Mouse (Mus musculus) liver, embryonic 16.5 days (tissue): ENCODE data around the gene Elk4. TPM values are rescaled to one million over a fixed set of nuclear protein-coding genes. Genes with fewer than 3 reads are reported as not detected.

ENCODE experiments used
- ATAC-seq: fragments of 200-750 bp; cut with Nextera tagmentation; 2 replicates; pipeline ENCODE4 v1.8.0; 2017; ENCODE audit warnings: low read depth, mild to moderate bottlenecking, moderate number of reproducible peaks, moderate library complexity
- H3K27ac ChIP-seq: fragments of 300-500 bp; sonication (generic); 2 replicates; pipeline ENCODE4 v1.5.1; 2014; ENCODE audit warnings: mild to moderate bottlenecking, low read length
- H3K27me3 ChIP-seq: fragments of 300-500 bp; sonication (generic); 2 replicates; pipeline ENCODE4 v1.6.1; 2014; ENCODE audit warnings: low read depth, low read length, mixed read lengths; ENCODE audit not compliant: control insufficient read depth, insufficient read depth
- H3K36me3 ChIP-seq: fragments of 300-500 bp; sonication (generic); 2 replicates; pipeline ENCODE4 v1.6.1; 2014; ENCODE audit warnings: mild to moderate bottlenecking; ENCODE audit not compliant: control insufficient read depth, insufficient read depth
- H3K4me1 ChIP-seq: fragments of 300-500 bp; sonication (generic); 2 replicates; pipeline ENCODE4 v1.6.1; 2014; ENCODE audit warnings: low read depth, low read length, mixed read lengths; ENCODE audit not compliant: control insufficient read depth
- H3K4me2 ChIP-seq: fragments of 300-500 bp; sonication (generic); 2 replicates; pipeline ENCODE4 v1.6.1; 2014; ENCODE audit warnings: low read depth, low read length, mixed read lengths
- H3K4me3 ChIP-seq: fragments of 300-500 bp; sonication (generic); 2 replicates; pipeline ENCODE4 v1.5.1; 2014; ENCODE audit warnings: low read depth, mild to moderate bottlenecking, low read length
- H3K9ac ChIP-seq: fragments of 300-500 bp; sonication (generic); 2 replicates; pipeline ENCODE4 v1.6.1; 2014; ENCODE audit warnings: low read depth, low read length
- H3K9me3 ChIP-seq: fragments of 300-500 bp; sonication (generic); replicated peaks from 2 replicates; pipeline ENCODE4 v1.6.1; 2016; ENCODE audit warnings: low read length; ENCODE audit not compliant: control insufficient read depth
- WGBS: fragments of 180-500 bp; shearing (Covaris S2); extraction: QIAGEN DNeasy Blood & Tissue Kit; methylation state at CpG from one replicate; pipeline ENCODE4 v1.1.7; 2014; ENCODE audit not compliant: insufficient replicate concordance; 5-methylcytosine and 5-hydroxymethylcytosine counted together
- polyA plus RNA-seq: library from polyadenylated mRNA; unstranded; fragments of >200 nt; fragmentation: Nextera tagmentation; extraction: Ambion mirVana; gene quantifications from 2 replicates; pipeline ENCODE4 v1.2.1, GENCODE M21; 2015

Elk4 gene
- polyA plus RNA-seq, 1 experiment from 2014 or later = 10.0 TPM

GRCm38 (mm10) chr1:132061750-132062541, 54.5 kb downstream of the Elk4 start:
- ATAC-seq = no peak
- Histone ChIP-seq H3K36me3 (no peaks in the 10 kb centered on the region), H3K9me3 (no peaks in the 10 kb centered on the region), H3K4me3 (no peak overlapping the region), H3K9ac (no peak overlapping the region), H3K4me2 (no peak overlapping the region), H3K27me3 (peaks cover 11% of the 10 kb centered on the region), H3K4me1 (no peaks in the 10 kb centered on the region), H3K27ac (no peak overlapping the region)
- WGBS = 50% methylated on average over 6 of the region's 6 CpGs

GRCm38 (mm10) chr1:132063096-132063495, 55.7 kb downstream of the Elk4 start:
- ATAC-seq = no peak
- H3K4me3 ChIP-seq = no peak overlapping the region
- no peaks in the 10 kb centered on the region for H3K36me3 ChIP-seq
- peaks cover 22% of the 10 kb centered on the region for H3K27me3 ChIP-seq
- no peaks in the 10 kb centered on the region for H3K9me3 ChIP-seq
- H3K27ac ChIP-seq = no peak overlapping the region
- H3K9ac ChIP-seq = no peak overlapping the region
- H3K4me1 ChIP-seq = peaks cover 5% of the 10 kb centered on the region; the same call in 1 of the 2 replicates
- 62% methylated on average over 4 of the region's 4 CpGs for WGBS
- no peak overlapping the region for H3K4me2 ChIP-seq

GRCm38 (mm10) chr1:132065001-132065400, 57.6 kb downstream of the Elk4 start:
- Histone ChIP-seq H3K4me2 (no peak overlapping the region), H3K27ac (no peak overlapping the region), H3K36me3 (no peaks in the 10 kb centered on the region), H3K27me3 (peaks cover 38% of the 10 kb centered on the region), H3K9me3 (no peaks in the 10 kb centered on the region), H3K9ac (no peak overlapping the region), H3K4me3 (no peak overlapping the region), H3K4me1 (peaks cover 5% of the 10 kb centered on the region; the same call in 1 of the 2 replicates)
- ATAC-seq = no peak
- WGBS = 50% methylated on average over 1 of the region's 1 CpGs

- no peaks in the 10 kb centered on the region for H3K36me3 ChIP-seq
- peaks cover 5% of the 10 kb centered on the region; the same call in 1 of the 2 replicates for H3K4me1 ChIP-seq
- H3K4me2 ChIP-seq = no peak overlapping the region
- no peak overlapping the region for H3K9ac ChIP-seq
- WGBS = 43% methylated on average over 8 of the region's 8 CpGs
- H3K4me3 ChIP-seq = no peak overlapping the region
- peaks cover 38% of the 10 kb centered on the region for H3K27me3 ChIP-seq
- H3K9me3 ChIP-seq = no peaks in the 10 kb centered on the region
- ATAC-seq = no peak
- H3K27ac ChIP-seq = no peak overlapping the region
These were observed 58.2 kb downstream of the Elk4 start for GRCm38 (mm10) chr1:132065475-132066172.

- Histone ChIP-seq H3K9me3 (no peaks in the 10 kb centered on the region), H3K4me3 (peak within 1 kb of the TSS; percentile 41), H3K9ac (peak within 1 kb of the TSS; percentile 3; the same call in 1 of the 2 replicates), H3K27ac (no peak within 1 kb of the TSS), H3K27me3 (peaks cover 38% of the 10 kb centered on the region), H3K4me1 (peaks cover 5% of the 10 kb centered on the region; the same call in 1 of the 2 replicates), H3K36me3 (no peaks in the 10 kb centered on the region), H3K4me2 (peak within 1 kb of the TSS; percentile 59)
- 3% methylated on average over 62 of the region's 80 CpGs for WGBS
- peak; percentile 51; the same call in 1 of the 2 replicates for ATAC-seq
These were observed 60.2 kb downstream of the Elk4 start, which contains the start of gene Mfsd4a for GRCm38 (mm10) chr1:132067261-132068255. Gene Mfsd4a (minus strand): TSS chr1:132068062.

GRCm38 (mm10) chr1:132069436-132069835, 62.0 kb downstream of the Elk4 start:
- no peaks in the 10 kb centered on the region for H3K9me3 ChIP-seq
- no peak overlapping the region for H3K27ac ChIP-seq
- H3K4me2 ChIP-seq = no peak overlapping the region
- H3K9ac ChIP-seq = no peak overlapping the region
- peaks cover 38% of the 10 kb centered on the region for H3K27me3 ChIP-seq
- no peak for ATAC-seq
- whole genome bisulfite sequencing = 69% methylated on average over 8 of the region's 8 CpGs
- H3K4me1 ChIP-seq = peaks cover 5% of the 10 kb centered on the region; the same call in 1 of the 2 replicates
- H3K4me3 ChIP-seq = no peak overlapping the region
- H3K36me3 ChIP-seq = no peaks in the 10 kb centered on the region

- no peaks in the 10 kb centered on the region for H3K36me3 ChIP-seq
- no peak overlapping the region for H3K9ac ChIP-seq
- no peak for ATAC-seq
- no peaks in the 10 kb centered on the region for H3K9me3 ChIP-seq
- peaks cover 37% of the 10 kb centered on the region for H3K27me3 ChIP-seq
- 68% methylated on average over 3 of the region's 3 CpGs for WGBS
- no peak overlapping the region for H3K27ac ChIP-seq
- H3K4me3 ChIP-seq = no peak overlapping the region
- no peak overlapping the region for H3K4me2 ChIP-seq
- H3K4me1 ChIP-seq = peaks cover 5% of the 10 kb centered on the region; the same call in 1 of the 2 replicates
These were observed 63.3 kb downstream of the Elk4 start for GRCm38 (mm10) chr1:132070659-132071058.

- Histone ChIP-seq H3K4me3 (no peak overlapping the region), H3K36me3 (no peaks in the 10 kb centered on the region), H3K9me3 (no peaks in the 10 kb centered on the region), H3K9ac (no peak overlapping the region), H3K4me2 (no peak overlapping the region), H3K4me1 (no peaks in the 10 kb centered on the region), H3K27ac (no peak overlapping the region), H3K27me3 (no peaks in the 10 kb centered on the region)
- WGBS = 73% methylated on average over 10 of the region's 10 CpGs
- no peak for ATAC-seq
These were observed 68.2 kb downstream of the Elk4 start for GRCm38 (mm10) chr1:132075576-132075975.
